8 mouse cellular contexts compared by ENCODE assay signal in genomic region chr5:66150706-66151300, GRCm38 (mm10). TPM values are rescaled to one million over a fixed set of nuclear protein-coding genes. Genes with fewer than 3 reads are reported as not detected.
DNase-seq lines count a peak whose midpoint lies in the region; ATAC-seq and TF ChIP-seq lines count a peak whose summit lies in the region.

No protein-coding gene starts in this region.

- no peaks in the 10 kb centered on the region for H3K27me3 ChIP-seq in C2C12 (ENCODE audit: control insufficient read depth, insufficient read depth, insufficient read length)
- peaks cover 15% of the 10 kb centered on the region for H3K27me3 ChIP-seq in embryonic facial prominence, embryonic 12.5 days
- H3K27me3 ChIP-seq in heart, embryonic 13.5 days (replicated peaks): peaks cover 46% of the 10 kb centered on the region
- peaks cover 38% of the 10 kb centered on the region for H3K27me3 ChIP-seq in kidney, embryonic 15.5 days

- H3K36me3 ChIP-seq in C2C12 (ENCODE audit: control insufficient read depth, insufficient read depth): no peaks in the 10 kb centered on the region
- no peaks in the 10 kb centered on the region for H3K36me3 ChIP-seq in embryonic facial prominence, embryonic 12.5 days
- no peaks in the 10 kb centered on the region for H3K36me3 ChIP-seq in heart, embryonic 13.5 days
- no peaks in the 10 kb centered on the region for H3K36me3 ChIP-seq in kidney, embryonic 15.5 days

- H3K9me3 ChIP-seq in embryonic facial prominence, embryonic 12.5 days: no peaks in the 10 kb centered on the region
- H3K9me3 ChIP-seq in heart, embryonic 13.5 days: no peaks in the 10 kb centered on the region
- no peaks in the 10 kb centered on the region for H3K9me3 ChIP-seq in kidney, embryonic 15.5 days (replicated peaks)

- peak overlapping the region; percentile 59 for H3K9ac ChIP-seq in embryonic facial prominence, embryonic 12.5 days
- peak overlapping the region; percentile 76 for H3K9ac ChIP-seq in heart, embryonic 13.5 days
- peak overlapping the region; percentile 55 for H3K9ac ChIP-seq in kidney, embryonic 15.5 days

- peak overlapping the region; percentile 35 for H3ac ChIP-seq in C2C12 (ENCODE audit: control insufficient read depth, insufficient read length, low read depth)

- no peak overlapping the region for H3K4me3 ChIP-seq in C2C12 (ENCODE audit: insufficient read depth, poor library complexity, severe bottlenecking)
- peak overlapping the region; percentile 42 for H3K4me3 ChIP-seq in embryonic facial prominence, embryonic 12.5 days
- peak overlapping the region; percentile 61 for H3K4me3 ChIP-seq in heart, embryonic 13.5 days
- peak overlapping the region; percentile 59 for H3K4me3 ChIP-seq in kidney, embryonic 15.5 days (replicated peaks)

- DNase-seq in adrenal gland, adult 2 months: peak; percentile 91
- DNase-seq in lung, postnatal 10 days: peak; percentile 65
- DNase-seq in ovary, postnatal 14 days (ENCODE audit: low spot score): peak; percentile 54
- DNase-seq in layer of hippocampus, postnatal 25 days (ENCODE audit: extremely low spot score in 1 of 2, low spot score in 1 of 2): no peak

- TF ChIP-seq CTCF in C2C12 (IDR thresholded peaks at IDR 0.05; ENCODE audit: control insufficient read depth, insufficient read depth, insufficient read length): no peak

- peaks cover 14% of the 10 kb centered on the region for H3K4me1 ChIP-seq in embryonic facial prominence, embryonic 12.5 days
- peaks cover 12% of the 10 kb centered on the region for H3K4me1 ChIP-seq in heart, embryonic 13.5 days
- peaks cover 28% of the 10 kb centered on the region for H3K4me1 ChIP-seq in kidney, embryonic 15.5 days

- H3K4me2 ChIP-seq in embryonic facial prominence, embryonic 12.5 days (replicated peaks): peak overlapping the region; percentile 90
- H3K4me2 ChIP-seq in heart, embryonic 13.5 days: peak overlapping the region; percentile 92
- peak overlapping the region; percentile 91 for H3K4me2 ChIP-seq in kidney, embryonic 15.5 days

- under 1% methylated on average over 42 of the region's 43 CpGs for WGBS in embryonic facial prominence, embryonic 12.5 days
- under 1% methylated on average over 43 of the region's 43 CpGs for WGBS in heart, embryonic 13.5 days
- WGBS in kidney, embryonic 15.5 days: under 1% methylated on average over 43 of the region's 43 CpGs

- no peaks in the 10 kb centered on the region for H3K79me3 ChIP-seq in C2C12 (ENCODE audit: low read depth)

- H3K79me2 ChIP-seq in C2C12 (ENCODE audit: control insufficient read depth, insufficient read depth): no peaks in the 10 kb centered on the region

- peak overlapping the region; percentile 88 for H3K27ac ChIP-seq in embryonic facial prominence, embryonic 12.5 days
- peak overlapping the region; percentile 49; the same call in 1 of the 2 replicates for H3K27ac ChIP-seq in heart, embryonic 13.5 days (replicated peaks)
- peak overlapping the region; percentile 96 for H3K27ac ChIP-seq in kidney, embryonic 15.5 days

- 0 out of 2 replicates have a peak, but pooled peaks have one; percentile 66 for ATAC-seq in embryonic facial prominence, embryonic 12.5 days (ENCODE audit: insufficient number of reproducible peaks, insufficient read depth, low FRiP score, low TSS enrichment)
- peak; percentile 63; the same call in 1 of the 2 replicates for ATAC-seq in heart, embryonic 13.5 days (ENCODE audit: extremely low read depth, insufficient number of reproducible peaks, low FRiP score, low TSS enrichment)
- peak; percentile 89 for ATAC-seq in kidney, embryonic 15.5 days (replicated peaks; ENCODE audit: low FRiP score)

TF ChIP-seq in C2C12, 6 proteins besides CTCF, POLR2A, EP300 and RAD21:
- TF ChIP-seq FOSL1 (IDR thresholded peaks at IDR 0.05; ENCODE audit: insufficient read depth, low read length, poor library complexity, severe bottlenecking) (no peak), CEBPB (IDR thresholded peaks at IDR 0.05; ENCODE audit: low read depth) (no peak), MYOG (IDR thresholded peaks at IDR 0.05; ENCODE audit: control insufficient read depth, extremely low read depth, insufficient read length) (no peak), MYOD1 (IDR thresholded peaks at IDR 0.05; ENCODE audit: control insufficient read depth, insufficient read length, low read depth) (no peak), USF1 (IDR thresholded peaks at IDR 0.05; ENCODE audit: low read depth) (no peak), MAX (IDR thresholded peaks at IDR 0.05) (no peak)

RNA-seq across cellular contexts. Expression of gene Rbm47, which starts 22.1 kb away (rescaled TPM):
- polyA plus RNA-seq in C2C12 (2012; fragmentation: generic; extraction: Trizol): 0.16 TPM
- total RNA-seq in adrenal gland, adult 2 months (2021): 100 to 1,000 TPM in 1 of 2 experiments, 10 to 100 TPM in 1; 78.8 to 121 TPM
- 62.9 and 84.7 TPM in 2 replicates for polyA plus RNA-seq in adrenal gland, adult 2 months (2012; rRNA removed)
- polyA plus RNA-seq in embryonic facial prominence, embryonic 12.5 days (2016; fragmentation: Nextera tagmentation; extraction: Ambion mirVana): 4.5 and 5.0 TPM in 2 replicates
- 2.0 and 2.1 TPM in 2 replicates for polyA plus RNA-seq in heart, embryonic 13.5 days (2015; fragmentation: Nextera tagmentation; extraction: Ambion mirVana)
- 60.6 and 64.7 TPM in 2 replicates for polyA plus RNA-seq in kidney, embryonic 15.5 days (2015; fragmentation: Nextera tagmentation; extraction: Ambion mirVana)
- total RNA-seq in layer of hippocampus, postnatal 25 days (2021): 1 to 10 TPM; 1.3 TPM

Comparison
In these comparisons a context has a peak if more than half of its experiments do, and no peak if none do; other contexts are left out.
1. DNase-seq: peak in adrenal gland, adult 2 months (single experiment), lung, postnatal 10 days (single experiment) and ovary, postnatal 14 days (single experiment); none in layer of hippocampus, postnatal 25 days (0 of 2).
2. RNA of gene Rbm47, which starts 22.1 kb away (polyA plus RNA-seq): 62.9 to 84.7 TPM in adrenal gland, adult 2 months and 60.6 to 64.7 TPM in kidney, embryonic 15.5 days; 4.5 to 5.0 TPM in embryonic facial prominence, embryonic 12.5 days, 2.0 to 2.1 TPM in heart, embryonic 13.5 days and 0.16 TPM in C2C12 (single experiment); every median in the first group is over 10 times any median in the second.
3. Peak in every context shown above with its lines, with median percentiles within 50 percentile points of each other: ATAC-seq, H3K27ac ChIP-seq, H3K4me2 ChIP-seq and H3K9ac ChIP-seq.